Mouse (Mus musculus): Measurements from ENCODE around the gene Fbxw7. TPM values are rescaled to one million over a fixed set of nuclear protein-coding genes. Genes with fewer than 3 reads are reported as not detected.
A peak's percentile ranks its signal among the peaks of the same experiment; 100 is the strongest.

The Fbxw7 gene
- polyA plus RNA-seq, 1 experiment from 2014 or later = 13.7 TPM

DNA sequence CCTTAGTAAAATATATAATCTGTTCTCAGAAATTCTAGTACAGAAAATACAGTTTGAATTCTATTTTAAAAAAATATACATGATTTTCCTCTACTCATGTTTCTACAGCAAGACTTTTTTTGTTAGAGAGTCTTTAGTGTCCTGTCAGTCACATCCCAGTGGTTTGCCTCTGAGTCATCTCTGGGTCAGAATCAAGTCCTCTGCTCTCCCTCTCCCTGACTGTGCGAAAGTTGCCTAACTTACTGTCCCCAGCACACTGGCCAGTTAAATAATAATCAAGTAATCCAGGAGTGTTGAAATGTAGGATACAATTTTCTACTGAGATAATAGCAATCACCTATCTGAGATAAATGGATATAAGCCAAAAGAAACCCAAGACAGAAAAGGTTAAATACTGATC, 120.7 kb downstream of the Fbxw7 start:
- Histone ChIP-seq H3K36me3 (ENCODE audit: control insufficient read depth, insufficient read depth, low read length) (no peaks in the 10 kb centered on the region), H3K4me2 (ENCODE audit: low read depth, low read length) (no peak overlapping the region), H3K27me3 (replicated peaks; ENCODE audit: control insufficient read depth, insufficient read depth, low read length) (no peaks in the 10 kb centered on the region), H3K9me3 (ENCODE audit: control insufficient read depth, low read length) (no peaks in the 10 kb centered on the region), H3K9ac (ENCODE audit: low read depth, low read length) (no peak overlapping the region), H3K27ac (replicated peaks; ENCODE audit: low read depth, low read length) (no peak overlapping the region), H3K4me1 (ENCODE audit: control insufficient read depth, insufficient read depth, low read length) (no peaks in the 10 kb centered on the region), H3K4me3 (ENCODE audit: low read depth, low read length) (no peak overlapping the region)
- WGBS = 84% methylated on average over 1 of the region's 1 CpGs
- DNase-seq (ENCODE audit: low spot score) = no peak
- no peak for ATAC-seq (ENCODE audit: low read depth)

DNA sequence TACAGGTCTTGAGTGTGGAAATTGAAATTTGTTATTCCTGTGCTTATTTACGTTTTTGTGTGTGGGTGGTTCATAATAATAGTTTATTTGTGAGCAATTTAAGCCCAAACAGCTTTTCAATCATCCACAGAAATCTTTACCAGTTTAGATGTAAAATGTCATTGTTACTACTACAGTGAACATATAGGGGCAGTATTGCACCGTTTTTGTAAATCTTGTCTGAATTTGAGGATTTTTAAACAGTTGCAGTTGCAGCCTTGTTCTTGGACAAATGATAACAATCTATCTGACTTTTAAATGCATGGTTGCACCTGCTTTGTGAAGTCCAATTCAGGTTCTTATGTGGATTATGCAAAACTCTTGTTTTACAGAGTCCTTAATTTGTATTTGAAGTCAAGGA, 121.2 kb downstream of the Fbxw7 start:
- no peaks in the 10 kb centered on the region for H3K4me1 ChIP-seq (ENCODE audit: control insufficient read depth, insufficient read depth, low read length)
- no peak overlapping the region for H3K4me2 ChIP-seq (ENCODE audit: low read depth, low read length)
- H3K27ac ChIP-seq (replicated peaks; ENCODE audit: low read depth, low read length) = no peak overlapping the region
- no peaks in the 10 kb centered on the region for H3K9me3 ChIP-seq (ENCODE audit: control insufficient read depth, low read length)
- 27% methylated on average over 2 of the region's 2 CpGs for WGBS
- no peaks in the 10 kb centered on the region for H3K36me3 ChIP-seq (ENCODE audit: control insufficient read depth, insufficient read depth, low read length)
- ATAC-seq (ENCODE audit: low read depth) (no peak), DNase-seq (ENCODE audit: low spot score) (peak; percentile 50)
- no peak overlapping the region for H3K9ac ChIP-seq (ENCODE audit: low read depth, low read length)
- H3K27me3 ChIP-seq (replicated peaks; ENCODE audit: control insufficient read depth, insufficient read depth, low read length) = no peaks in the 10 kb centered on the region
- no peak overlapping the region for H3K4me3 ChIP-seq (ENCODE audit: low read depth, low read length)

DNA sequence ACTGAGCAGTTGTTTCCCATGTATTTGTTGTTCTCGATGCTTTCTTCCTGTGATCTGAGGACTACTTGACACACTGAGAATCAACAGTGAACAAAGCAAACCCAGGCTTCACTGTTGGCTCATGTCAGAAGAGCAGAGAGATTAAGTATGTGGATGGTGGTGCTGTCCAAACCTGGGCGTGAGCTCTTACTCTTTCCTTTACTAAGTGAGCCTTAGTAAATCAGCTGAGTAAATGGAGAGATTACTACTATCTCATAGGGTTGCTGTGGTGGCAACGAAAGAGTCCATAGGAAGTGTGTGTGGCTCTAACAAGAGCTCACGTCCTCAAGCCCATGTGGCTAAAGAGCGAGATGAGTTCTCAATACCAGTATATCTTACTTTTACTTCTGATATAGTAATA, 121.9 kb downstream of the Fbxw7 start:
- no peaks in the 10 kb centered on the region for H3K27me3 ChIP-seq (replicated peaks; ENCODE audit: control insufficient read depth, insufficient read depth, low read length)
- ATAC-seq (ENCODE audit: low read depth) = no peak
- H3K9ac ChIP-seq (ENCODE audit: low read depth, low read length) = no peak overlapping the region
- H3K4me3 ChIP-seq (ENCODE audit: low read depth, low read length) = no peak overlapping the region
- H3K36me3 ChIP-seq (ENCODE audit: control insufficient read depth, insufficient read depth, low read length) = no peaks in the 10 kb centered on the region
- 86% methylated on average over 5 of the region's 5 CpGs for WGBS
- H3K9me3 ChIP-seq (ENCODE audit: control insufficient read depth, low read length) = no peaks in the 10 kb centered on the region
- DNase-seq (ENCODE audit: low spot score) = no peak
- H3K27ac ChIP-seq (replicated peaks; ENCODE audit: low read depth, low read length) = no peak overlapping the region
- no peaks in the 10 kb centered on the region for H3K4me1 ChIP-seq (ENCODE audit: control insufficient read depth, insufficient read depth, low read length)
- no peak overlapping the region for H3K4me2 ChIP-seq (ENCODE audit: low read depth, low read length)

DNA sequence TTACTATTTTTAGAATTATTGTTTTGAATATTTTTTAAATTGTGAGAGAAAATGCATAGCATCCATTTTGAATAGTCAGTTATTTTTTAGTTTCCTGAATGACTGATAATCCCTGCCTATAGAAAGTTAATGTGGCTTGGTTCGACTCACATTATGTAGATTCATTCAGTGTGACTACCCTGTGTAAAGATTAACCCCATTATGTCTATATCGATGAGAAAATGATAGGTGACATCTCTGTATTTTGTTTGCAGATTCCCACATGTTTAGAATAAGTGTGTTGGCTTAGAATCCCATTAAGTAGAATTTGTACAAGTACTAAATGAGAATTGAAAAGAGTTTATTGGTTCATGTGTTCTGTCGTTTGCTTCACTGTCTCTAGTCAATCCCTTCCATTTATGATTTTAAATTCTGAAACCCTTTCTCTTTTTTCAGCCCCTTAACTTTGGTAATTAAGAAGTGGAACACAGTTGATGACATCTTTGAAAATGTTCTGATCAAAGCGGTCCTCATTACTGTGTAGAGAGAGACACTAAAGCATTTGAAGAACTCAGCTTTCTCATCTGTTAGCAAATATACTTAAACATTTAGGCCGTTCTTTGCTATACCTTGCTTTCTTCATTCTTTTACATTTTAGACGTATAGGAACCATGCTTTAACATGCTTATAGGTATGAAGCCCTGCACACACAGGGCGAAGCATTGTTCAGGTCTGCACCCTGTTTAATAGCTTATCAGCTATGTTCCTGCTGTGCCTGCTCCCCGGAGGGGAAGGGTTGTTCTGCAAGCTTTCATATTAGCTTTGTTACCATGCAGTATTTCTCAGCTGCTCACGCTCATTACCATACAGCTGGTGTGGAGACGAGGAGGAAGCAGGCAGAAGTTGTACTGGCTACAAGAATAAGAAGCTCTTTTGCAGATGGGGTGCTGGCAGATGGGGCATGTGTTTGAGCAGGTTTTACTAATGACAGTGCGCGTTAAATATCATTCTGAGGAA, 122.6 kb downstream of the Fbxw7 start:
- DNase-seq (ENCODE audit: low spot score) = peak; percentile 86
- H3K9me3 ChIP-seq (ENCODE audit: control insufficient read depth, low read length) = no peaks in the 10 kb centered on the region
- 56% methylated on average over 12 of the region's 12 CpGs for WGBS

DNA sequence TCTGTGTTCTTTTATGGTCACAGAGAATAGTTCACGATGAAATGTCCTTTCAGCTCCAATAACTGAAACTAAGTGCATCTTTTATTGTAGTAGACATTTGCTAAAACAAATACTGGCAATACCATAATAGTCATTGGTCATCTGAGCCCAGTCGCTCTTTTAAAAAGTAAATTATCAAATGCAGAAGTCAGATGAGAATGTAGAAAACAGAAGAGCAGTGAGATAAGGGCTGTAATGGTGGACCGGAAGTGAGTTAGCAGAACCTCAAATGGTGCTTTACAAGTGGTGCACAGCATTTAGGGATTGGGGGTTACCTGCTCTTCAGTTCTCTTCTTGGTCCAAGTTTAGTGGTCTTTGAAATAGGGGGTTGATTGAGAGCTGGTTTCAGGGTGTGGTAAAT, 129.9 kb downstream of the Fbxw7 start:
- no peak overlapping the region for H3K4me2 ChIP-seq (ENCODE audit: low read depth, low read length)
- no peak overlapping the region for H3K27ac ChIP-seq (replicated peaks; ENCODE audit: low read depth, low read length)
- no peak overlapping the region for H3K9ac ChIP-seq (ENCODE audit: low read depth, low read length)
- H3K27me3 ChIP-seq (replicated peaks; ENCODE audit: control insufficient read depth, insufficient read depth, low read length) = no peaks in the 10 kb centered on the region
- no peak overlapping the region for H3K4me3 ChIP-seq (ENCODE audit: low read depth, low read length)
- no peaks in the 10 kb centered on the region for H3K4me1 ChIP-seq (ENCODE audit: control insufficient read depth, insufficient read depth, low read length)
- no peak for ATAC-seq (ENCODE audit: low read depth)
- 96% methylated on average over 3 of the region's 3 CpGs for WGBS
- DNase-seq (ENCODE audit: low spot score) = no peak
- H3K9me3 ChIP-seq (ENCODE audit: control insufficient read depth, low read length) = no peaks in the 10 kb centered on the region
- H3K36me3 ChIP-seq (ENCODE audit: control insufficient read depth, insufficient read depth, low read length) = no peaks in the 10 kb centered on the region

More for the DNA sequence above, 122.6 kb downstream of the Fbxw7 start:
- H3K4me1 ChIP-seq (ENCODE audit: control insufficient read depth, insufficient read depth, low read length) = no peaks in the 10 kb centered on the region
- no peaks in the 10 kb centered on the region for H3K36me3 ChIP-seq (ENCODE audit: control insufficient read depth, insufficient read depth, low read length)
- no peak overlapping the region for H3K4me2 ChIP-seq (ENCODE audit: low read depth, low read length)
- no peak overlapping the region for H3K27ac ChIP-seq (replicated peaks; ENCODE audit: low read depth, low read length)
- peak; percentile 86 for ATAC-seq (ENCODE audit: low read depth)
- H3K9ac ChIP-seq (ENCODE audit: low read depth, low read length) = no peak overlapping the region
- no peaks in the 10 kb centered on the region for H3K27me3 ChIP-seq (replicated peaks; ENCODE audit: control insufficient read depth, insufficient read depth, low read length)
- H3K4me3 ChIP-seq (ENCODE audit: low read depth, low read length) = no peak overlapping the region

DNA sequence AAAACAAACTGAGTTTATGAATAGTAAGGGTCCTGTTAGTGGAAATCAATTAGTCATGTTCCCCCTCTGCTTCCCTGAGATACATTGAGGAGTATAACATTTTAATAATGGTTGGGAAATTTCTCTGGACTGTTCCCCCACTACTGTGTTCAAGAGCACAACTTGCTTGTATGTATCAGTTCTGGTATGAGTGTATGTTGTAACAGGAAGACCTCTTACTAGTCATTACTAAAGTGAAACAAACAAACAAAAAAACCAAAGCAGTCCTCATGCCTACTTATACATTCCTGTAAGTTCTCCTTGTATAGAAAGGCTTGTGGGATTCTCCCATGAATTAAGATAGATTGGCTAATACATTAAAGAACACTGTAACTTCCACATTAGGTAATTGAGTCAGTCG, 131.3 kb downstream of the Fbxw7 start:
- Histone ChIP-seq H3K36me3 (ENCODE audit: control insufficient read depth, insufficient read depth, low read length) (no peaks in the 10 kb centered on the region), H3K9me3 (ENCODE audit: control insufficient read depth, low read length) (no peaks in the 10 kb centered on the region), H3K9ac (ENCODE audit: low read depth, low read length) (no peak overlapping the region), H3K4me1 (ENCODE audit: control insufficient read depth, insufficient read depth, low read length) (no peaks in the 10 kb centered on the region), H3K4me2 (ENCODE audit: low read depth, low read length) (no peak overlapping the region), H3K27ac (replicated peaks; ENCODE audit: low read depth, low read length) (no peak overlapping the region), H3K27me3 (replicated peaks; ENCODE audit: control insufficient read depth, insufficient read depth, low read length) (no peaks in the 10 kb centered on the region), H3K4me3 (ENCODE audit: low read depth, low read length) (no peak overlapping the region)
- DNase-seq (ENCODE audit: low spot score) (no peak), ATAC-seq (ENCODE audit: low read depth) (no peak)
- 86% methylated on average over 1 of the region's 1 CpGs for WGBS

DNA sequence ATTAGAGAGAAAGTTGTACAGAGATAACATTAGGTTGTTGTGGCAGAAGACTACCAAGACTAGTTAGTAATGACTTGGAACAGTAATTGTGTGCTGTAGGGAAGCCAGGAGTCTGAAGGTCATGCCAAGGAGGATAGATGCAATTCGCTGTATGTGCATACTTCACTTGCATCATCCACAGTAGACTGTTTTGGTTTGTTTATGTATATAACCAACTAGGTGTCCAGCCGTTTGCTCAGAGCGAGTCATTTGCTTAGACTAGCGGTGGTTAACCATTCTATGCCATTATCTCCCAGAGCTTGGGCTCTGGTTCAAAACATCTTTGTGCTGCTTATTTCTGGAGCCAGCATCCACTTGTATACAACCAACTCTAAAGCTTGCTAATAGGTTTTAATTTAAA, 134.3 kb downstream of the Fbxw7 start:
- Histone ChIP-seq H3K4me3 (ENCODE audit: low read depth, low read length) (no peak overlapping the region), H3K4me2 (ENCODE audit: low read depth, low read length) (no peak overlapping the region), H3K36me3 (ENCODE audit: control insufficient read depth, insufficient read depth, low read length) (no peaks in the 10 kb centered on the region), H3K9me3 (ENCODE audit: control insufficient read depth, low read length) (no peaks in the 10 kb centered on the region), H3K4me1 (ENCODE audit: control insufficient read depth, insufficient read depth, low read length) (no peaks in the 10 kb centered on the region), H3K27ac (replicated peaks; ENCODE audit: low read depth, low read length) (no peak overlapping the region), H3K27me3 (replicated peaks; ENCODE audit: control insufficient read depth, insufficient read depth, low read length) (no peaks in the 10 kb centered on the region), H3K9ac (ENCODE audit: low read depth, low read length) (no peak overlapping the region)
- 76% methylated on average over 4 of the region's 4 CpGs for WGBS
- no peak for DNase-seq (ENCODE audit: low spot score)
- no peak for ATAC-seq (ENCODE audit: low read depth)

DNA sequence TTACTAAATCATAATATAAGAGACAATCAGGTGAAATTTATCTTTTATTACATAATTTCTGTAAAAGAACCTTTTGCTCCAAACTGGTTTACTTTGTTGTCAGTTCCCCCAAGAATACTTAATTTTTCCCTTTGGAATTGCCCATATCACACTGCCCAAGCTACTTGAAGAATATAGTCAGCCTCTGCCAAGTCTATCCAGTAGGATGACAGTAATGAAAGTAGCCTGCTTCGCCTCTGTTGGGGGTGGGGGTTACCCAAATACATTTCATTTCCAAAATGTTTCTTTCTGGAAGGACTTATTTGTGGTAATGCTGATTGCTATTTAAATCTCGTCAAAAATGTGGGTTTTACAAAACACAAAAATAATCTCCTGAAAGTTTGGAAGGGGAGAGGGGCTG, 136.6 kb downstream of the Fbxw7 start:
- no peak for DNase-seq (ENCODE audit: low spot score)
- Histone ChIP-seq H3K4me3 (ENCODE audit: low read depth, low read length) (peak overlapping the region; percentile 50), H3K4me1 (ENCODE audit: control insufficient read depth, insufficient read depth, low read length) (no peaks in the 10 kb centered on the region), H3K27ac (replicated peaks; ENCODE audit: low read depth, low read length) (peak overlapping the region; percentile 83), H3K27me3 (replicated peaks; ENCODE audit: control insufficient read depth, insufficient read depth, low read length) (no peaks in the 10 kb centered on the region), H3K4me2 (ENCODE audit: low read depth, low read length) (peak overlapping the region; percentile 81), H3K9ac (ENCODE audit: low read depth, low read length) (peak overlapping the region; percentile 65), H3K36me3 (ENCODE audit: control insufficient read depth, insufficient read depth, low read length) (no peaks in the 10 kb centered on the region), H3K9me3 (ENCODE audit: control insufficient read depth, low read length) (no peaks in the 10 kb centered on the region)
- 14% methylated on average over 2 of the region's 2 CpGs for WGBS
- ATAC-seq (ENCODE audit: low read depth) = peak; percentile 62

DNA sequence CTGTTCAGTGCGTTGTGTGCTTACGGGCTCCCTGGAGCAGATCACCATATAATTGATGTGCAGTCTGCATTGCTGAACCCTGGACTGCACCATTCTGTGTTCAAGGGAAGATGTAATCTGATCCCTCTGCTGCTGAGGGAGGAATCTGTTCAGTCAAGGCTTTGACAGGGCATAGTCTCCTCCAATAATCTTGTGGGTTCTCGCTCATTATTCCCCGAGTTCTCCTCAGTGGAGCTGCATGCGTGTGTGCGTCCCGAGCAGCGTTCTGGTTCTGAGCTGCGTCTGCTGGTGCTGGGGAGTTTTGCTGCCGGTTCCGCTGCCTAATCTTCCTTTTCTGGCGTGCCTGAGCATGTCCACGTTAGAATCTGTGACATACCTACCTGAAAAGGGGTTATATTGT, 137.1 kb downstream of the Fbxw7 start:
- DNase-seq (ENCODE audit: low spot score) (peak; percentile 96), ATAC-seq (ENCODE audit: low read depth) (peak; percentile 98)
- Histone ChIP-seq H3K4me1 (ENCODE audit: control insufficient read depth, insufficient read depth, low read length) (no peaks in the 10 kb centered on the region), H3K36me3 (ENCODE audit: control insufficient read depth, insufficient read depth, low read length) (no peaks in the 10 kb centered on the region), H3K27me3 (replicated peaks; ENCODE audit: control insufficient read depth, insufficient read depth, low read length) (no peaks in the 10 kb centered on the region), H3K9me3 (ENCODE audit: control insufficient read depth, low read length) (no peaks in the 10 kb centered on the region), H3K27ac (replicated peaks; ENCODE audit: low read depth, low read length) (peak overlapping the region; percentile 83), H3K4me3 (ENCODE audit: low read depth, low read length) (peak overlapping the region; percentile 50), H3K9ac (ENCODE audit: low read depth, low read length) (peak overlapping the region; percentile 65), H3K4me2 (ENCODE audit: low read depth, low read length) (peak overlapping the region; percentile 81)
- 1% methylated on average over 13 of the region's 13 CpGs for WGBS

Data from embryonic facial prominence, embryonic 14.5 days (tissue).